Mouse (Mus musculus) ES-E14 (cell line): Measurements from ENCODE around the gene Ccdc28b. TPM values are rescaled to one million over a fixed set of nuclear protein-coding genes. Genes with fewer than 3 reads are reported as not detected.

Experiments
- DNase-seq: peaks from one replicate; pipeline ENCODE4 v3.0.0-alpha.2; 2013; ENCODE audit warnings: low read depth, low spot score
- H3K27ac ChIP-seq: 2 replicates; pipeline ENCODE4 v1.5.1; 2012; ENCODE audit warnings: low read depth, mild to moderate bottlenecking, low read length, moderate library complexity, mixed read lengths; ENCODE audit not compliant: poor library complexity, insufficient read depth, severe bottlenecking
- H3K36me3 ChIP-seq: 2 replicates; pipeline ENCODE4 v1.6.1; 2012; ENCODE audit warnings: mild to moderate bottlenecking, low read length, moderate library complexity, mixed read lengths; ENCODE audit not compliant: control insufficient read depth, poor library complexity, insufficient read depth, severe bottlenecking
- H3K4me1 ChIP-seq, 2 experiments: fragments of 150-350 bp in 1 of 2; sonication (generic) in 1 of 2; 2 replicates each; pipeline ENCODE4 v1.6.1; 2012; ENCODE audit warnings: low read length in 2 of 2, mild to moderate bottlenecking in 1 of 2, mixed read lengths in 1 of 2; ENCODE audit not compliant: control insufficient read depth in 2 of 2, insufficient read depth in 2 of 2, poor library complexity in 1 of 2
- H3K4me3 ChIP-seq, 2 experiments: fragments of 150-350 bp in 1 of 2; sonication (generic) in 1 of 2; 2 replicates each; pipeline ENCODE4 v1.5.1; 2012; ENCODE audit warnings: low read length in 2 of 2, low read depth in 1 of 2, mild to moderate bottlenecking in 1 of 2, mixed read lengths in 1 of 2; ENCODE audit not compliant: insufficient read depth in 1 of 2, poor library complexity in 1 of 2, severe bottlenecking in 1 of 2
- H3K9ac ChIP-seq: 2 replicates; pipeline ENCODE4 v1.6.1; 2012; ENCODE audit warnings: low read depth, mild to moderate bottlenecking, low read length, mixed read lengths; ENCODE audit not compliant: poor library complexity, insufficient read depth, severe bottlenecking
- H3K9me3 ChIP-seq: fragments of 150-350 bp; sonication (generic); 2 replicates; pipeline ENCODE4 v1.6.1; 2012; ENCODE audit warnings: low read depth, mild to moderate bottlenecking, low read length; ENCODE audit not compliant: control insufficient read depth, insufficient read depth
- CHD2 ChIP-seq: IDR thresholded peaks from 2 replicates; pipeline ENCODE4 v1.6.1; 2014; ENCODE audit warnings: mild to moderate bottlenecking, low read depth, low read length, inconsistent platforms
- HCFC1 ChIP-seq: IDR thresholded peaks from 2 replicates; pipeline ENCODE4 v1.6.1; 2012; ENCODE audit warnings: low read length, inconsistent platforms, borderline replicate concordance; ENCODE audit not compliant: insufficient read depth
- MAFK ChIP-seq: IDR thresholded peaks from 2 replicates; pipeline ENCODE4 v1.6.1; 2014; ENCODE audit warnings: mild to moderate bottlenecking, low read depth, low read length, inconsistent platforms; ENCODE audit not compliant: insufficient read depth
- ZC3H11A ChIP-seq: IDR thresholded peaks from 2 replicates; pipeline ENCODE4 v1.6.1; 2012; ENCODE audit warnings: low read depth, mild to moderate bottlenecking, inconsistent platforms, low read length, borderline replicate concordance
- ZNF384 ChIP-seq: IDR thresholded peaks from 2 replicates; pipeline ENCODE4 v1.6.1; 2012; ENCODE audit warnings: low read depth, low read length, inconsistent platforms
- in situ Hi-C, 2 experiments: fragments of 600-800 bp; cut with MboI; formaldehyde crosslinking; loops; one replicate each; pipeline ENCODE4 v1.15.1; 2025; ENCODE audit warnings: low sequenced_read_pairs in 2 of 2, inconsistent platforms in 1 of 2; ENCODE audit not compliant: unreplicated experiment in 2 of 2
- total RNA-seq: library from RNA; depleted of rRNA; stranded (reverse); fragments of 300-350 nt; gene quantifications from 2 replicates; pipeline ENCODE4 v1.2.3, GENCODE M21; 2012; rRNA removed

Gene Ccdc28b
- total RNA-seq: 9.1 and 11.1 TPM in 2 replicates

- H3K27ac ChIP-seq: no peak within 1 kb of the TSS
- no peak for DNase-seq
- in situ Hi-C loops: no loop called here
- H3K9ac ChIP-seq: peak within 1 kb of the TSS; percentile 66
- TF ChIP-seq CHD2 (0 out of 2 replicates have a peak, but pooled peaks have one; percentile 24), MAFK (no peak)
- peaks cover 21% of the 10 kb centered on the region for H3K36me3 ChIP-seq
- H3K9me3 ChIP-seq: no peaks in the 10 kb centered on the region
- H3K4me3 ChIP-seq: peak within 1 kb of the TSS; percentile 48 to 68
- peaks cover 0 to 7% of the 10 kb centered on the region in 2 experiments; a peak in 1 of 4 replicates for H3K4me1 ChIP-seq
Observed at GRCm38 (mm10) chr4:129623681-129624091, at the start of gene Ccdc28b. Gene Ccdc28b, minus strand, starts transcription at chr4:129623947.

GRCm38 (mm10) chr4:129672878-129673449, 49.2 kb upstream of the Ccdc28b start:
- in situ Hi-C loops: no loop called here
- TF ChIP-seq MAFK: no peak
- TF ChIP-seq CHD2: no peak
- no peak for TF ChIP-seq ZC3H11A
- TF ChIP-seq ZNF384: no peak
- no peak for TF ChIP-seq HCFC1
- peaks cover 3% of the 10 kb centered on the region; the same call in 1 of the 2 replicates for H3K36me3 ChIP-seq

GRCm38 (mm10) chr4:129672083-129672877, 48.5 kb upstream of the Ccdc28b start, which contains the start of gene Kpna6:
Gene Kpna6, minus strand, starts transcription at chr4:129672767.
- in situ Hi-C loops: no loop called here
- Histone ChIP-seq H3K4me3 (peak within 1 kb of the TSS; percentile 84 to 99), H3K27ac (peak within 1 kb of the TSS; percentile 40), H3K9me3 (no peaks in the 10 kb centered on the region), H3K4me1 (0 out of 4 replicates have a peak, but pooled peaks cover 0 to 1% of the 10 kb centered on the region in 2 experiments), H3K36me3 (peaks cover 2% of the 10 kb centered on the region; the same call in 1 of the 2 replicates), H3K9ac (peak within 1 kb of the TSS; percentile 95)
- DNase-seq: peak; percentile 86
- peak; percentile 74; the same call in 1 of the 2 replicates for TF ChIP-seq HCFC1
- no peak for TF ChIP-seq CHD2
- no peak for TF ChIP-seq MAFK

More at GRCm38 (mm10) chr4:129672878-129673449, 49.2 kb upstream of the Ccdc28b start:
- 0 out of 4 replicates have a peak, but pooled peaks cover 0 to 1% of the 10 kb centered on the region in 2 experiments for H3K4me1 ChIP-seq
- H3K27ac ChIP-seq: no peak overlapping the region
- no peaks in the 10 kb centered on the region for H3K9me3 ChIP-seq
- H3K9ac ChIP-seq: peak overlapping the region; percentile 42; the same call in 1 of the 2 replicates
- peak overlapping the region; percentile 84 to 99 for H3K4me3 ChIP-seq
- DNase-seq: no peak

GRCm38 (mm10) chr4:129671491-129672082, 47.8 kb upstream of the Ccdc28b start:
- in situ Hi-C loops: no loop called here
- Histone ChIP-seq H3K9ac (peak overlapping the region; percentile 95), H3K36me3 (peaks cover 2% of the 10 kb centered on the region; the same call in 1 of the 2 replicates), H3K27ac (no peak overlapping the region), H3K9me3 (no peaks in the 10 kb centered on the region), H3K4me1 (0 out of 4 replicates have a peak, but pooled peaks cover 0 to 1% of the 10 kb centered on the region in 2 experiments), H3K4me3 (peak overlapping the region; percentile 84 to 99)
- TF ChIP-seq MAFK (no peak), ZC3H11A (no peak; the same call in 1 of the 2 replicates), CHD2 (no peak), ZNF384 (no peak), HCFC1 (no peak)
- DNase-seq: peak; percentile 51
